ENCODE assay signal across 26 mouse cellular contexts in genomic region chr7:107216845-107217244, GRCm38 (mm10). TPM values are rescaled to one million over a fixed set of nuclear protein-coding genes. Genes with fewer than 3 reads are reported as not detected.
A peak's percentile ranks its signal among the peaks of the same experiment; 100 is the strongest.
DNase-seq lines count a peak whose midpoint lies in the region; ATAC-seq and TF ChIP-seq lines count a peak whose summit lies in the region.
"Had no signal": no experiment of that assay in that cellular context is flagged by ENCODE, and none has a peak within 500 bp of the region (broad histone marks: within the 10 kb centered on the region; RNA-seq: fewer than 3 reads in every experiment).

No protein-coding gene starts in this region.

- ATAC-seq in kidney, postnatal 0 days (replicated peaks; ENCODE audit: low FRiP score, low read depth) = no peak
- ATAC-seq: inflammation-experienced regulatory T-cells, adult 6 months had no signal

- H3K4me1 ChIP-seq in cerebellum, adult 2 months (ENCODE audit: control insufficient read depth, insufficient read depth, low read length) = no peaks in the 10 kb centered on the region
- no peaks in the 10 kb centered on the region for H3K4me1 ChIP-seq in kidney, postnatal 0 days (replicated peaks; ENCODE audit: insufficient read depth, low read length)
- H3K4me1 ChIP-seq: forebrain, embryonic 12.5 days; hindbrain, embryonic 10.5 days; midbrain, embryonic 10.5 days had no signal

- H3K9me3 ChIP-seq in kidney, postnatal 0 days (replicated peaks; ENCODE audit: low read length) = no peaks in the 10 kb centered on the region
- H3K9me3 ChIP-seq: forebrain, embryonic 12.5 days; hindbrain, embryonic 10.5 days; midbrain, embryonic 10.5 days had no signal

- peak; percentile 19; the same call in 1 of the 2 replicates for TF ChIP-seq CTCF in cerebellum, adult 2 months (IDR thresholded peaks at IDR 0.05; ENCODE audit: borderline replicate concordance, insufficient read depth, low read depth, low read length)
- peak; percentile 31; the same call in 1 of the 2 replicates for TF ChIP-seq CTCF in kidney, postnatal 0 days (IDR thresholded peaks at IDR 0.05; ENCODE audit: low read depth)

- no peak for DNase-seq in cerebellum, adult 2 months
- DNase-seq in cerebellum, adult 18-20 months = no peak
- DNase-seq in kidney, postnatal 0 days (ENCODE audit: low spot score) = no peak
- no peak for DNase-seq in kidney, adult 18-20 months
- peak; percentile 3 for DNase-seq in 416B (ENCODE audit: low read depth)
- peak; percentile 46 for DNase-seq in R1 (ENCODE audit: low read depth, low spot score)
- no peak for DNase-seq in neural tube, embryonic 10.5 days (ENCODE audit: extremely low spot score, low spot score)
- DNase-seq in natural killer cell, adult 2 months (ENCODE audit: low spot score in 2 of 2) = no peak
- DNase-seq: adrenal gland, postnatal 14 days; cerebellum, adult 11-12 months; cerebellum, postnatal 36 days; gastrocnemius, postnatal 25 days; layer of hippocampus, postnatal 36 days; left cerebral cortex, postnatal 4 days; thymus, postnatal 25 days had no signal

- H3K27me3 ChIP-seq in cerebellum, adult 2 months (ENCODE audit: control insufficient read depth, insufficient read depth, low read length) = no peaks in the 10 kb centered on the region; the same call in 1 of the 2 replicates
- H3K27me3 ChIP-seq in kidney, postnatal 0 days (ENCODE audit: insufficient read depth, low read length) = no peaks in the 10 kb centered on the region

- no peak for TF ChIP-seq POLR2A in cerebellum, adult 2 months (IDR thresholded peaks at IDR 0.05; ENCODE audit: borderline replicate concordance, insufficient read depth, low read length)

- H3K4me2 ChIP-seq in kidney, postnatal 0 days (ENCODE audit: low read length) = no peak overlapping the region
- H3K4me2 ChIP-seq: forebrain, embryonic 12.5 days had no signal

- no peaks in the 10 kb centered on the region for H3K36me3 ChIP-seq in kidney, postnatal 0 days (ENCODE audit: insufficient read depth, low read length)
- H3K36me3 ChIP-seq: forebrain, embryonic 12.5 days; hindbrain, embryonic 10.5 days; midbrain, embryonic 10.5 days had no signal

- no peak overlapping the region for H3K9ac ChIP-seq in kidney, postnatal 0 days (ENCODE audit: low read depth, low read length)
- H3K9ac ChIP-seq: forebrain, embryonic 12.5 days had no signal

- H3K27ac ChIP-seq in cerebellum, adult 2 months (ENCODE audit: insufficient read depth, low read length) = no peak overlapping the region
- H3K27ac ChIP-seq in kidney, postnatal 0 days = no peak overlapping the region
- H3K27ac ChIP-seq: forebrain, embryonic 12.5 days; hindbrain, embryonic 10.5 days; macrophage; midbrain, embryonic 10.5 days had no signal

- WGBS in cerebellum, adult 2 months = 81% methylated on average over 2 of the region's 2 CpGs
- 77% methylated on average over 2 of the region's 2 CpGs for WGBS in kidney, postnatal 0 days

- no peak overlapping the region for H3K4me3 ChIP-seq in cerebellum, adult 2 months (replicated peaks; ENCODE audit: insufficient read depth, low read depth, low read length)
- H3K4me3 ChIP-seq in kidney, postnatal 0 days (replicated peaks; ENCODE audit: low read depth, low read length) = no peak overlapping the region
- H3K4me3 ChIP-seq: forebrain, embryonic 12.5 days; hindbrain, embryonic 10.5 days; midbrain, embryonic 10.5 days had no signal

RNA-seq across cellular contexts. Expression of gene Rbmxl2, which starts 7.6 kb away (rescaled TPM):
- polyA plus RNA-seq in cerebellum, adult 2 months (2012; rRNA removed) = not detected in 2 replicates
- not detected in 2 replicates for polyA plus RNA-seq in kidney, postnatal 0 days (2015; fragmentation: Nextera tagmentation; extraction: Ambion mirVana)
- polyA plus RNA-seq: embryonic facial prominence, embryonic 11.5 days; forebrain, embryonic 12.5 days; heart, postnatal 0 days; hindbrain, embryonic 10.5 days; inflammation-experienced regulatory T-cells, adult 6 months; kidney, embryonic 16.5 days; liver, adult 2 months; lung, embryonic 16.5 days; macrophage; midbrain, embryonic 10.5 days; neural tube, embryonic 14.5 days had no signal

RNA-seq across cellular contexts. Expression of gene Nlrp14, which starts 50.1 kb away (rescaled TPM):
- polyA plus RNA-seq in cerebellum, adult 2 months (2012; rRNA removed) = not detected in 2 replicates
- polyA plus RNA-seq in kidney, postnatal 0 days (2015; fragmentation: Nextera tagmentation; extraction: Ambion mirVana) = not detected in 2 replicates
- polyA plus RNA-seq: embryonic facial prominence, embryonic 11.5 days; forebrain, embryonic 12.5 days; heart, postnatal 0 days; hindbrain, embryonic 10.5 days; inflammation-experienced regulatory T-cells, adult 6 months; kidney, embryonic 16.5 days; liver, adult 2 months; lung, embryonic 16.5 days; macrophage; midbrain, embryonic 10.5 days; neural tube, embryonic 14.5 days had no signal

Comparison
In these comparisons a context has a peak if more than half of its experiments do, and no peak if none do; other contexts are left out.
1. DNase-seq: peak in 416B (single experiment) and R1 (single experiment); none in cerebellum, adult 2 months (0 of 2), cerebellum, adult 18-20 months (0 of 2), kidney, postnatal 0 days (single experiment), kidney, adult 18-20 months (single experiment), neural tube, embryonic 10.5 days (single experiment) and natural killer cell, adult 2 months (0 of 2).